Mouse (Mus musculus) hindbrain, embryonic 16.5 days (tissue): ENCODE results near the gene Aff3. TPM values are rescaled to one million over a fixed set of nuclear protein-coding genes. Genes with fewer than 3 reads are reported as not detected.

ENCODE experiments used
- ATAC-seq: fragments of 200-750 bp; cut with Nextera tagmentation; 2 replicates; pipeline ENCODE4 v1.8.0; 2017; ENCODE audit warnings: moderate TSS enrichment, moderate library complexity
- H3K27ac ChIP-seq: fragments of 300-500 bp; sonication (generic); 2 replicates; pipeline ENCODE4 v1.5.1; 2014; ENCODE audit warnings: low read depth, mild to moderate bottlenecking, control low read depth, low read length, moderate library complexity
- H3K27me3 ChIP-seq: fragments of 300-500 bp; sonication (generic); replicated peaks from 2 replicates; pipeline ENCODE4 v1.6.1; 2014; ENCODE audit warnings: low read length; ENCODE audit not compliant: control insufficient read depth, insufficient read depth
- H3K36me3 ChIP-seq: fragments of 300-500 bp; sonication (generic); 2 replicates; pipeline ENCODE4 v1.6.1; 2014; ENCODE audit warnings: mild to moderate bottlenecking, low read length, moderate library complexity, mixed read lengths; ENCODE audit not compliant: control insufficient read depth, insufficient read depth
- H3K4me1 ChIP-seq: fragments of 300-500 bp; sonication (generic); 2 replicates; pipeline ENCODE4 v1.6.1; 2014; ENCODE audit warnings: low read depth, low read length; ENCODE audit not compliant: control insufficient read depth, insufficient read depth
- H3K4me2 ChIP-seq: fragments of 300-500 bp; sonication (generic); 2 replicates; pipeline ENCODE4 v1.6.1; 2014; ENCODE audit warnings: mild to moderate bottlenecking, low read length, control low read depth, moderate library complexity
- H3K4me3 ChIP-seq: fragments of 300-500 bp; sonication (generic); 2 replicates; pipeline ENCODE4 v1.5.1; 2014; ENCODE audit warnings: mild to moderate bottlenecking, low read length, control low read depth, moderate library complexity
- H3K9ac ChIP-seq: fragments of 300-500 bp; sonication (generic); 2 replicates; pipeline ENCODE4 v1.6.1; 2014; ENCODE audit warnings: low read depth, mild to moderate bottlenecking, control low read depth, low read length, moderate library complexity
- H3K9me3 ChIP-seq: fragments of 300-500 bp; sonication (generic); 2 replicates; pipeline ENCODE4 v1.6.1; 2014; ENCODE audit warnings: mild to moderate bottlenecking, low read length, moderate library complexity; ENCODE audit not compliant: control insufficient read depth
- WGBS: fragments of 180-500 bp; shearing (Covaris S2); extraction: QIAGEN DNeasy Blood & Tissue Kit; methylation state at CpG from one replicate; pipeline ENCODE4 v1.1.7; 2014; 5-methylcytosine and 5-hydroxymethylcytosine counted together
- polyA plus RNA-seq: library from polyadenylated mRNA; unstranded; fragments of >200 nt; fragmentation: Nextera tagmentation; extraction: Ambion mirVana; gene quantifications from 2 replicates; pipeline ENCODE4 v1.2.1, GENCODE M21; 2015

Aff3 gene
- polyA plus RNA-seq, 1 experiment from 2014 or later: 8.4 TPM

- ATAC-seq: no peak
- H3K4me3 ChIP-seq: no peak overlapping the region
- no peak overlapping the region for H3K27ac ChIP-seq
Observed at GRCm38 (mm10) chr1:38514634-38515011, 150.1 kb downstream of the Aff3 start.

GRCm38 (mm10) chr1:38513970-38514633 is 150.7 kb downstream of the Aff3 start:
- Histone ChIP-seq H3K9me3 (no peaks in the 10 kb centered on the region), H3K9ac (no peak overlapping the region), H3K4me1 (peaks cover 25% of the 10 kb centered on the region), H3K27me3 (no peaks in the 10 kb centered on the region), H3K36me3 (no peaks in the 10 kb centered on the region), H3K4me3 (no peak overlapping the region), H3K27ac (no peak overlapping the region), H3K4me2 (no peak overlapping the region)
- WGBS: 46% methylated on average over 12 of the region's 12 CpGs
- ATAC-seq: no peak

More at GRCm38 (mm10) chr1:38514634-38515011, 150.1 kb downstream of the Aff3 start:
- no peak overlapping the region for H3K4me2 ChIP-seq
- no peak overlapping the region for H3K9ac ChIP-seq
- H3K4me1 ChIP-seq: peaks cover 25% of the 10 kb centered on the region
- H3K9me3 ChIP-seq: no peaks in the 10 kb centered on the region
- H3K36me3 ChIP-seq: no peaks in the 10 kb centered on the region
- H3K27me3 ChIP-seq: no peaks in the 10 kb centered on the region
- 47% methylated on average over 4 of the region's 4 CpGs for WGBS

GRCm38 (mm10) chr1:38512258-38513081 is 152.3 kb downstream of the Aff3 start:
- WGBS: 28% methylated on average over 15 of the region's 15 CpGs
- H3K4me3 ChIP-seq: no peak overlapping the region
- H3K36me3 ChIP-seq: no peaks in the 10 kb centered on the region
- no peaks in the 10 kb centered on the region for H3K9me3 ChIP-seq
- peak overlapping the region; percentile 7 for H3K4me2 ChIP-seq
- no peak overlapping the region; the same call in 1 of the 2 replicates for H3K9ac ChIP-seq
- H3K27me3 ChIP-seq: no peaks in the 10 kb centered on the region
- H3K4me1 ChIP-seq: peaks cover 25% of the 10 kb centered on the region
- peak overlapping the region; percentile 68 for H3K27ac ChIP-seq
- ATAC-seq: peak; percentile 60

- Histone ChIP-seq H3K27me3 (no peaks in the 10 kb centered on the region), H3K4me1 (peaks cover 25% of the 10 kb centered on the region), H3K36me3 (no peaks in the 10 kb centered on the region), H3K4me2 (no peak overlapping the region), H3K9ac (no peak overlapping the region), H3K9me3 (no peaks in the 10 kb centered on the region), H3K27ac (no peak overlapping the region), H3K4me3 (no peak overlapping the region)
- 49% methylated on average over 5 of the region's 5 CpGs for WGBS
- no peak for ATAC-seq
Observed at GRCm38 (mm10) chr1:38511076-38511475, 153.7 kb downstream of the Aff3 start.

GRCm38 (mm10) chr1:38509301-38509700 is 155.5 kb downstream of the Aff3 start:
- Histone ChIP-seq H3K27me3 (no peaks in the 10 kb centered on the region), H3K4me2 (no peak overlapping the region), H3K9me3 (no peaks in the 10 kb centered on the region), H3K27ac (no peak overlapping the region), H3K36me3 (no peaks in the 10 kb centered on the region), H3K4me3 (no peak overlapping the region), H3K4me1 (peaks cover 23% of the 10 kb centered on the region), H3K9ac (no peak overlapping the region)
- 88% methylated on average over 8 of the region's 8 CpGs for WGBS
- no peak for ATAC-seq

GRCm38 (mm10) chr1:38507636-38508179 is 157.0 kb downstream of the Aff3 start:
- Histone ChIP-seq H3K9ac (no peak overlapping the region), H3K9me3 (no peaks in the 10 kb centered on the region), H3K36me3 (no peaks in the 10 kb centered on the region), H3K27ac (no peak overlapping the region), H3K4me3 (no peak overlapping the region), H3K27me3 (no peaks in the 10 kb centered on the region), H3K4me1 (peaks cover 22% of the 10 kb centered on the region), H3K4me2 (no peak overlapping the region)
- 87% methylated on average over 7 of the region's 7 CpGs for WGBS
- ATAC-seq: no peak

- Histone ChIP-seq H3K4me2 (no peak overlapping the region), H3K4me3 (no peak overlapping the region), H3K27ac (no peak overlapping the region), H3K36me3 (no peaks in the 10 kb centered on the region), H3K27me3 (no peaks in the 10 kb centered on the region), H3K4me1 (peaks cover 21% of the 10 kb centered on the region), H3K9me3 (no peaks in the 10 kb centered on the region), H3K9ac (no peak overlapping the region)
- 90% methylated on average over 3 of the region's 3 CpGs for WGBS
- no peak for ATAC-seq
Observed at GRCm38 (mm10) chr1:38506396-38506795, 158.4 kb downstream of the Aff3 start.

- no peak overlapping the region for H3K4me3 ChIP-seq
- no peaks in the 10 kb centered on the region for H3K9me3 ChIP-seq
- no peak overlapping the region for H3K9ac ChIP-seq
- H3K27me3 ChIP-seq: no peaks in the 10 kb centered on the region
- peaks cover 18% of the 10 kb centered on the region for H3K4me1 ChIP-seq
- no peak overlapping the region for H3K4me2 ChIP-seq
- WGBS: 50% methylated on average over 13 of the region's 13 CpGs
- peak; percentile 43; the same call in 1 of the 2 replicates for ATAC-seq
- no peaks in the 10 kb centered on the region for H3K36me3 ChIP-seq
- peak overlapping the region; percentile 45; the same call in 1 of the 2 replicates for H3K27ac ChIP-seq
Observed at GRCm38 (mm10) chr1:38503431-38504089, 161.2 kb downstream of the Aff3 start.

GRCm38 (mm10) chr1:38502797-38503196 is 162.0 kb downstream of the Aff3 start:
- Histone ChIP-seq H3K9ac (no peak overlapping the region), H3K27me3 (no peaks in the 10 kb centered on the region), H3K4me3 (no peak overlapping the region), H3K4me1 (peaks cover 18% of the 10 kb centered on the region), H3K36me3 (no peaks in the 10 kb centered on the region), H3K9me3 (no peaks in the 10 kb centered on the region), H3K4me2 (no peak overlapping the region), H3K27ac (peak overlapping the region; percentile 54; the same call in 1 of the 2 replicates)
- WGBS: 33% methylated on average over 7 of the region's 7 CpGs
- peak; percentile 52; the same call in 1 of the 2 replicates for ATAC-seq
